ENCODE assay signal across 16 mouse cellular contexts in genomic region chr11:119801855-119802254, GRCm38 (mm10).
DNase-seq lines count a peak whose midpoint lies in the region; ATAC-seq and TF ChIP-seq lines count a peak whose summit lies in the region.
"Had no signal": no experiment of that assay in that cellular context is flagged by ENCODE, and none has a peak within 500 bp of the region (broad histone marks: within the 10 kb centered on the region; RNA-seq: fewer than 3 reads in every experiment).

No protein-coding gene starts in this region.

- H3K4me2 ChIP-seq in lung, postnatal 0 days (replicated peaks; ENCODE audit: low read depth, low read length): no peak overlapping the region
- H3K4me2 ChIP-seq: forebrain, embryonic 15.5 days; limb, embryonic 13.5 days; midbrain, embryonic 11.5 days; neural tube, embryonic 13.5 days had no signal

- H3K9ac ChIP-seq in lung, postnatal 0 days (replicated peaks; ENCODE audit: low read depth): no peak overlapping the region
- H3K9ac ChIP-seq: forebrain, embryonic 15.5 days; limb, embryonic 13.5 days; neural tube, embryonic 13.5 days had no signal

- no peak for TF ChIP-seq CTCF in lung, postnatal 0 days (IDR thresholded peaks at IDR 0.05)

- 57% methylated on average over 1 of the region's 1 CpGs for WGBS in lung, postnatal 0 days

- H3K27me3 ChIP-seq in lung, postnatal 0 days (replicated peaks; ENCODE audit: insufficient read depth, low read length): no peaks in the 10 kb centered on the region
- H3K27me3 ChIP-seq: CH12.LX; forebrain, embryonic 15.5 days; limb, embryonic 13.5 days; neural tube, embryonic 13.5 days had no signal

- no peak overlapping the region for H3K27ac ChIP-seq in lung, postnatal 0 days (ENCODE audit: low read length)
- H3K27ac ChIP-seq: forebrain, embryonic 15.5 days; kidney, postnatal 0 days; limb, embryonic 13.5 days; neural tube, embryonic 13.5 days had no signal

- H3K4me3 ChIP-seq in lung, postnatal 0 days (ENCODE audit: low read depth, low read length): no peak overlapping the region
- H3K4me3 ChIP-seq: forebrain, embryonic 15.5 days; limb, embryonic 13.5 days; neural tube, embryonic 13.5 days had no signal

- no peaks in the 10 kb centered on the region; the same call in 1 of the 2 replicates for H3K36me3 ChIP-seq in lung, postnatal 0 days (ENCODE audit: insufficient read depth, low read length)
- H3K36me3 ChIP-seq: forebrain, embryonic 15.5 days; neural tube, embryonic 13.5 days had no signal

- ATAC-seq in lung, postnatal 0 days: no peak; the same call in 1 of the 2 replicates
- ATAC-seq in common myeloid progenitor, adult 5-6 weeks (replicated peaks; ENCODE audit: low read depth, poor library complexity, severe bottlenecking): peak; percentile 57; the same call in 1 of the 2 replicates
- peak; percentile 72 for ATAC-seq in megakaryocyte progenitor cell, adult 5-6 weeks (replicated peaks; ENCODE audit: poor library complexity)
- ATAC-seq: forebrain, embryonic 15.5 days had no signal

- TF ChIP-seq EP300 in lung, postnatal 0 days (IDR thresholded peaks at IDR 0.05): no peak

- H3K9me3 ChIP-seq in lung, postnatal 0 days (ENCODE audit: low read length): no peaks in the 10 kb centered on the region
- H3K9me3 ChIP-seq: forebrain, embryonic 15.5 days; limb, embryonic 13.5 days; neural tube, embryonic 13.5 days had no signal

- peak; percentile 64 for DNase-seq in lung, postnatal 0 days (ENCODE audit: low spot score)
- DNase-seq in lung, postnatal 14 days: no peak
- peak; percentile 42 to 69 for DNase-seq in thymus, postnatal 36 days
- no peak for DNase-seq in frontal cortex, postnatal 14 days (ENCODE audit: low spot score in 2 of 2)
- DNase-seq in adrenal gland, postnatal 10 days: no peak
- no peak for DNase-seq in right cerebral cortex, adult 18-20 months
- DNase-seq: cerebellum, postnatal 14 days; heart, postnatal 10 days had no signal

- H3K4me1 ChIP-seq in lung, postnatal 0 days (ENCODE audit: insufficient read depth, low read depth, low read length): no peaks in the 10 kb centered on the region; the same call in 1 of the 2 replicates

Comparison
In these comparisons a context has a peak if more than half of its experiments do, and no peak if none do; other contexts are left out.
1. DNase-seq: peak in lung, postnatal 0 days (single experiment) and thymus, postnatal 36 days (2 of 2); none in lung, postnatal 14 days (single experiment), frontal cortex, postnatal 14 days (0 of 2), adrenal gland, postnatal 10 days (single experiment) and right cerebral cortex, adult 18-20 months (single experiment).